Mouse (Mus musculus): ENCODE results near the gene Bbc3. TPM values are rescaled to one million over a fixed set of nuclear protein-coding genes. Genes with fewer than 3 reads are reported as not detected.

The Bbc3 gene
- 0.46 TPM for polyA plus RNA-seq (2015; fragmentation: Illumina TruSeq; extraction: RNeasy Lipid Tissue Mini Kit (QIAGEN cat#74804); ENCODE audit: insufficient read depth, low replicate concordance)

GRCm38 (mm10) chr7:16308093-16308492 is at the start of gene Bbc3:
Gene Bbc3 (plus strand): TSS chr7:16308393.

GRCm38 (mm10) chr7:16259110-16259590 is 49.0 kb upstream of the Bbc3 start, which contains the start of gene C5ar1:
Gene C5ar1 (minus strand): TSS chr7:16259540.

GRCm38 (mm10) chr7:16273081-16273765 is 35.0 kb upstream of the Bbc3 start, which contains the start of gene Inafm1:
Gene Inafm1 (minus strand): TSS chr7:16273617.

GRCm38 (mm10) chr7:16286026-16286961 is 21.9 kb upstream of the Bbc3 start, which contains the start of gene Ccdc9:
Gene Ccdc9 (minus strand): TSS chr7:16286795.

Other genes starting within 250 kb of the Bbc3 start
- gene Zfp541, start 246.6 kb upstream of the Bbc3 start, polyA plus RNA-seq (2015; fragmentation: Illumina TruSeq; extraction: RNeasy Lipid Tissue Mini Kit (QIAGEN cat#74804); ENCODE audit: insufficient read depth, low replicate concordance) = not detected
- 60.6 TPM for gene Napa, start 209.9 kb upstream of the Bbc3 start, polyA plus RNA-seq (2015; fragmentation: Illumina TruSeq; extraction: RNeasy Lipid Tissue Mini Kit (QIAGEN cat#74804); ENCODE audit: insufficient read depth, low replicate concordance)
- gene Kptn, start 188.5 kb upstream of the Bbc3 start, polyA plus RNA-seq (2015; fragmentation: Illumina TruSeq; extraction: RNeasy Lipid Tissue Mini Kit (QIAGEN cat#74804); ENCODE audit: insufficient read depth, low replicate concordance) = 29.5 TPM
- gene Slc8a2, start 178.6 kb upstream of the Bbc3 start, polyA plus RNA-seq (2015; fragmentation: Illumina TruSeq; extraction: RNeasy Lipid Tissue Mini Kit (QIAGEN cat#74804); ENCODE audit: insufficient read depth, low replicate concordance) = 0.66 TPM
- 12.1 TPM for gene Meis3, start 133.3 kb upstream of the Bbc3 start, polyA plus RNA-seq (2015; fragmentation: Illumina TruSeq; extraction: RNeasy Lipid Tissue Mini Kit (QIAGEN cat#74804); ENCODE audit: insufficient read depth, low replicate concordance)
- 3.2 TPM for gene Dhx34, start 86.4 kb upstream of the Bbc3 start, polyA plus RNA-seq (2015; fragmentation: Illumina TruSeq; extraction: RNeasy Lipid Tissue Mini Kit (QIAGEN cat#74804); ENCODE audit: insufficient read depth, low replicate concordance)
- gene C5ar2, start 64.2 kb upstream of the Bbc3 start, polyA plus RNA-seq (2015; fragmentation: Illumina TruSeq; extraction: RNeasy Lipid Tissue Mini Kit (QIAGEN cat#74804); ENCODE audit: insufficient read depth, low replicate concordance) = 2.8 TPM
- 2.5 TPM for gene C5ar1, start 48.9 kb upstream of the Bbc3 start, polyA plus RNA-seq (2015; fragmentation: Illumina TruSeq; extraction: RNeasy Lipid Tissue Mini Kit (QIAGEN cat#74804); ENCODE audit: insufficient read depth, low replicate concordance)
- 12.6 TPM for gene Inafm1, start 34.8 kb upstream of the Bbc3 start, polyA plus RNA-seq (2015; fragmentation: Illumina TruSeq; extraction: RNeasy Lipid Tissue Mini Kit (QIAGEN cat#74804); ENCODE audit: insufficient read depth, low replicate concordance)
- gene Ccdc9, start 21.6 kb upstream of the Bbc3 start, polyA plus RNA-seq (2015; fragmentation: Illumina TruSeq; extraction: RNeasy Lipid Tissue Mini Kit (QIAGEN cat#74804); ENCODE audit: insufficient read depth, low replicate concordance) = 114 TPM
- gene Sae1, start 79.4 kb downstream of the Bbc3 start, polyA plus RNA-seq (2015; fragmentation: Illumina TruSeq; extraction: RNeasy Lipid Tissue Mini Kit (QIAGEN cat#74804); ENCODE audit: insufficient read depth, low replicate concordance) = 74.8 TPM
- 24.8 TPM for gene Zc3h4, start 92.5 kb downstream of the Bbc3 start, polyA plus RNA-seq (2015; fragmentation: Illumina TruSeq; extraction: RNeasy Lipid Tissue Mini Kit (QIAGEN cat#74804); ENCODE audit: insufficient read depth, low replicate concordance)
- 3.3 TPM for gene Tmem160, start 144.4 kb downstream of the Bbc3 start, polyA plus RNA-seq (2015; fragmentation: Illumina TruSeq; extraction: RNeasy Lipid Tissue Mini Kit (QIAGEN cat#74804); ENCODE audit: insufficient read depth, low replicate concordance)
- gene Npas1, start 169.3 kb downstream of the Bbc3 start, polyA plus RNA-seq (2015; fragmentation: Illumina TruSeq; extraction: RNeasy Lipid Tissue Mini Kit (QIAGEN cat#74804); ENCODE audit: insufficient read depth, low replicate concordance) = not detected

All from spleen, adult 10 weeks (tissue).